Mouse (Mus musculus) erythroblast, embryonic 14.5 days (primary cell): ENCODE data around the gene Dhcr24.

ENCODE experiments used
- GATA1 ChIP-seq: IDR thresholded peaks from 2 replicates; pipeline ENCODE4 v1.6.1; 2012; ENCODE audit warnings: low read length, inconsistent platforms, mixed read lengths
- TAL1 ChIP-seq: IDR thresholded peaks from 3 replicates; pipeline ENCODE4 v1.6.1; 2012; ENCODE audit warnings: low read length, inconsistent platforms, mixed read lengths

- TF ChIP-seq GATA1 (no peak), TAL1 (no peak)
These were observed 32.8 kb downstream of the Dhcr24 start for GRCm38 (mm10) chr4:106593636-106594035.
